Mouse (Mus musculus) spleen, adult 2 months (tissue): ENCODE measurements around the gene Atxn7l2. TPM values are rescaled to one million over a fixed set of nuclear protein-coding genes. Genes with fewer than 3 reads are reported as not detected.
"Not testable (repeated sequence)": the region's sequence is repeated elsewhere in the genome, so short reads cannot be mapped to it uniquely, and the experiment has no call there.

Experiments used
- DNase-seq, 2 experiments: peaks; one replicate each; pipeline versions ENCODE4 v3.0.0 to v3.0.0-alpha.2; 2012 to 2021; ENCODE audit warnings: low spot score in 2 of 2, low read depth in 1 of 2
- H3K27ac ChIP-seq: fragments of 200-500 bp; 2 replicates; pipeline ENCODE4 v1.5.1; 2012; ENCODE audit warnings: low read length, inconsistent platforms; ENCODE audit not compliant: insufficient read depth
- H3K27me3 ChIP-seq: fragments of 200-500 bp; 2 replicates; pipeline ENCODE4 v1.6.1; 2012; ENCODE audit warnings: mild to moderate bottlenecking, moderate library complexity, low read length, inconsistent platforms; ENCODE audit not compliant: control insufficient read depth, insufficient read depth
- H3K36me3 ChIP-seq: fragments of 200-500 bp; 2 replicates; pipeline ENCODE4 v1.6.1; 2012; ENCODE audit warnings: mild to moderate bottlenecking, low read length, inconsistent platforms; ENCODE audit not compliant: control insufficient read depth, insufficient read depth
- H3K4me1 ChIP-seq: fragments of 200-500 bp; 2 replicates; pipeline ENCODE4 v1.6.1; 2011; ENCODE audit warnings: inconsistent platforms; ENCODE audit not compliant: control insufficient read depth, insufficient read depth, insufficient read length
- H3K4me3 ChIP-seq: fragments of 200-500 bp; 2 replicates; pipeline ENCODE4 v1.5.1; 2011; ENCODE audit warnings: mild to moderate bottlenecking, inconsistent platforms; ENCODE audit not compliant: insufficient read depth, insufficient read length; ENCODE audit errors: extremely low read depth
- CTCF ChIP-seq: fragments of 200-500 bp; IDR thresholded peaks from 2 replicates; pipeline ENCODE4 v1.5.1; 2011; ENCODE audit warnings: mild to moderate bottlenecking, inconsistent platforms; ENCODE audit not compliant: insufficient read depth, insufficient read length, insufficient replicate concordance; ENCODE audit errors: extremely low read depth
- POLR2A ChIP-seq: fragments of 200-500 bp; IDR thresholded peaks from 2 replicates; pipeline ENCODE4 v1.6.1; 2011; ENCODE audit warnings: low read depth, low read length, inconsistent platforms
- WGBS: fragments of 180-500 bp; shearing (Covaris S2); methylation state at CpG from one replicate; pipeline ENCODE4 v1.1.7; 2018; 5-methylcytosine and 5-hydroxymethylcytosine counted together
- polyA plus RNA-seq: library from polyadenylated mRNA; depleted of rRNA; stranded (reverse); fragments of >200 nt; gene quantifications from 2 replicates; pipeline ENCODE4 v1.2.3, GENCODE M21; 2012; rRNA removed

Gene Atxn7l2
- polyA plus RNA-seq = 8.2 and 11.5 TPM in 2 replicates

GRCm38 (mm10) chr3:108210771-108211139 lies at the start of gene Atxn7l2:
TSS of gene Atxn7l2 (minus strand) at chr3:108210934.
- no peaks in the 10 kb centered on the region for H3K36me3 ChIP-seq
- 0% methylated on average over 14 of the region's 14 CpGs for WGBS
- DNase-seq = no peak
- TF ChIP-seq CTCF (no peak; the same call in 1 of the 2 replicates), POLR2A (no peak)
- H3K4me1 ChIP-seq = peaks cover 7% of the 10 kb centered on the region; the same call in 1 of the 2 replicates
- H3K27me3 ChIP-seq = no peaks in the 10 kb centered on the region
- H3K4me3 ChIP-seq = peak within 1 kb of the TSS; percentile 85
- H3K27ac ChIP-seq = peak within 1 kb of the TSS; percentile 90

GRCm38 (mm10) chr3:108259319-108259718 lies 48.6 kb upstream of the Atxn7l2 start:
- WGBS = 59% methylated on average over 3 of the region's 3 CpGs
- no peak for TF ChIP-seq POLR2A
- no peak for TF ChIP-seq CTCF
- no peak overlapping the region for H3K27ac ChIP-seq
- peaks cover 5% of the 10 kb centered on the region for H3K36me3 ChIP-seq
- H3K4me1 ChIP-seq = no peaks in the 10 kb centered on the region
- DNase-seq = no peak
- H3K27me3 ChIP-seq = no peaks in the 10 kb centered on the region
- H3K4me3 ChIP-seq = no peak overlapping the region

- Histone ChIP-seq H3K4me1 (no peaks in the 10 kb centered on the region), H3K27me3 (no peaks in the 10 kb centered on the region), H3K36me3 (peaks cover 3% of the 10 kb centered on the region), H3K27ac (no peak overlapping the region), H3K4me3 (peak overlapping the region; percentile 72; the same call in 1 of the 2 replicates)
- TF ChIP-seq CTCF (no peak), POLR2A (no peak)
- 18% methylated on average over 3 of the region's 3 CpGs for WGBS
- DNase-seq = no peak
Measured at GRCm38 (mm10) chr3:108257831-108258500, 47.2 kb upstream of the Atxn7l2 start.

GRCm38 (mm10) chr3:108256719-108257637 lies 46.2 kb upstream of the Atxn7l2 start, which contains the start of gene Psma5:
TSS of gene Psma5 (plus strand) at chr3:108256926.
- no peak for TF ChIP-seq POLR2A
- DNase-seq = peak; percentile 89 to 97
- no peaks in the 10 kb centered on the region for H3K27me3 ChIP-seq
- no peaks in the 10 kb centered on the region; the same call in 1 of the 2 replicates for H3K36me3 ChIP-seq
- peak within 1 kb of the TSS; percentile 72 for H3K4me3 ChIP-seq
- WGBS = under 1% methylated on average over 78 of the region's 79 CpGs
- peak within 1 kb of the TSS; percentile 67 for H3K27ac ChIP-seq
- H3K4me1 ChIP-seq = no peaks in the 10 kb centered on the region

- Histone ChIP-seq H3K36me3 (no peaks in the 10 kb centered on the region), H3K4me3 (no peak overlapping the region), H3K27me3 (no peaks in the 10 kb centered on the region), H3K27ac (no peak overlapping the region), H3K4me1 (no peaks in the 10 kb centered on the region)
- DNase-seq = no peak
- 38% methylated on average over 2 of the region's 2 CpGs for WGBS
- TF ChIP-seq POLR2A (no peak), CTCF (no peak)
Measured at GRCm38 (mm10) chr3:108246857-108247256, 36.1 kb upstream of the Atxn7l2 start.

GRCm38 (mm10) chr3:108241243-108241839 lies 30.6 kb upstream of the Atxn7l2 start:
- Histone ChIP-seq H3K4me3 (no peak overlapping the region), H3K36me3 (no peaks in the 10 kb centered on the region), H3K4me1 (no peaks in the 10 kb centered on the region), H3K27ac (no peak overlapping the region), H3K27me3 (no peaks in the 10 kb centered on the region)
- TF ChIP-seq POLR2A (no peak), CTCF (no peak)
- WGBS = 88% methylated on average over 3 of the region's 3 CpGs
- no peak for DNase-seq

GRCm38 (mm10) chr3:108237474-108238102 lies 26.9 kb upstream of the Atxn7l2 start:
- WGBS = 81% methylated on average over 4 of the region's 4 CpGs
- not testable (repeated sequence) for DNase-seq, H3K27ac ChIP-seq, H3K27me3 ChIP-seq, H3K4me3 ChIP-seq, H3K4me1 ChIP-seq, H3K36me3 ChIP-seq
